Mouse (Mus musculus) adrenal gland, adult (tissue): ENCODE measurements around the gene Gm9268.
"Not testable (repeated sequence)": the region's sequence is repeated elsewhere in the genome, so short reads cannot be mapped to it uniquely, and the experiment has no call there.

Experiments
- DNase-seq, 2 experiments: peaks; one replicate each; pipeline ENCODE4 v3.0.0; 2022 to 2023; ENCODE audit warnings: low spot score in 1 of 2; ENCODE audit not compliant: inconsistent age in 2 of 2

Gm9268 gene

GRCm38 (mm10) chr7:43018465-43018864 is at the start of gene Gm9268:
Gene Gm9268, plus strand, starts transcription at chr7:43018765.
- DNase-seq: not testable (repeated sequence)

- DNase-seq: no peak
These were observed 38.5 kb upstream of the Gm9268 start for GRCm38 (mm10) chr7:42980098-42980497.

- DNase-seq: no peak
These were observed 37.8 kb upstream of the Gm9268 start for GRCm38 (mm10) chr7:42980739-42981138.

- no peak for DNase-seq
These were observed 59.3 kb downstream of the Gm9268 start for GRCm38 (mm10) chr7:43077831-43078230.
